Mouse (Mus musculus) kidney, embryonic 14.5 days (tissue): Measurements from ENCODE around the gene Hps6. TPM values are rescaled to one million over a fixed set of nuclear protein-coding genes. Genes with fewer than 3 reads are reported as not detected.

ENCODE experiments used
- ATAC-seq: fragments of 200-750 bp; cut with Nextera tagmentation; 2 replicates; pipeline ENCODE4 v1.8.0; 2017; ENCODE audit warnings: moderate number of reproducible peaks, mild to moderate bottlenecking, moderate TSS enrichment, moderate library complexity; ENCODE audit not compliant: low FRiP score, low TSS enrichment
- H3K27ac ChIP-seq: fragments of 300-500 bp; sonication (generic); 2 replicates; pipeline ENCODE4 v1.5.1; 2014; ENCODE audit warnings: low read depth, mild to moderate bottlenecking, low read length, moderate library complexity, mixed read lengths
- H3K27me3 ChIP-seq: fragments of 300-500 bp; sonication (generic); 2 replicates; pipeline ENCODE4 v1.6.1; 2014; ENCODE audit warnings: mild to moderate bottlenecking, low read length; ENCODE audit not compliant: control insufficient read depth, insufficient read depth
- H3K36me3 ChIP-seq: fragments of 300-500 bp; sonication (generic); 2 replicates; pipeline ENCODE4 v1.6.1; 2014; ENCODE audit warnings: low read length, mixed read lengths; ENCODE audit not compliant: control insufficient read depth, insufficient read depth
- H3K4me1 ChIP-seq: fragments of 300-500 bp; sonication (generic); 2 replicates; pipeline ENCODE4 v1.6.1; 2014; ENCODE audit warnings: low read length, mixed read lengths; ENCODE audit not compliant: control insufficient read depth, insufficient read depth
- H3K4me2 ChIP-seq: fragments of 300-500 bp; sonication (generic); replicated peaks from 2 replicates; pipeline ENCODE4 v1.6.1; 2014; ENCODE audit warnings: low read depth, mild to moderate bottlenecking, low read length
- H3K4me3 ChIP-seq: fragments of 300-500 bp; sonication (generic); 2 replicates; pipeline ENCODE4 v1.5.1; 2014; ENCODE audit warnings: mild to moderate bottlenecking, low read length
- H3K9ac ChIP-seq: fragments of 300-500 bp; sonication (generic); 2 replicates; pipeline ENCODE4 v1.6.1; 2014; ENCODE audit warnings: low read depth, mild to moderate bottlenecking, low read length, moderate library complexity
- H3K9me3 ChIP-seq: fragments of 300-500 bp; sonication (generic); 2 replicates; pipeline ENCODE4 v1.6.1; 2016; ENCODE audit warnings: low read length; ENCODE audit not compliant: control insufficient read depth
- WGBS: fragments of 180-500 bp; shearing (Covaris S2); extraction: QIAGEN DNeasy Blood & Tissue Kit; methylation state at CpG from one replicate; pipeline ENCODE4 v1.1.7; 2014; 5-methylcytosine and 5-hydroxymethylcytosine counted together
- polyA plus RNA-seq: library from polyadenylated mRNA; unstranded; fragments of >200 nt; fragmentation: Nextera tagmentation; extraction: Ambion mirVana; gene quantifications from 2 replicates; pipeline ENCODE4 v1.2.1, GENCODE M21; 2014

Gene Hps6
- polyA plus RNA-seq, 1 experiment from 2014 or later: 4.2 TPM

DNA sequence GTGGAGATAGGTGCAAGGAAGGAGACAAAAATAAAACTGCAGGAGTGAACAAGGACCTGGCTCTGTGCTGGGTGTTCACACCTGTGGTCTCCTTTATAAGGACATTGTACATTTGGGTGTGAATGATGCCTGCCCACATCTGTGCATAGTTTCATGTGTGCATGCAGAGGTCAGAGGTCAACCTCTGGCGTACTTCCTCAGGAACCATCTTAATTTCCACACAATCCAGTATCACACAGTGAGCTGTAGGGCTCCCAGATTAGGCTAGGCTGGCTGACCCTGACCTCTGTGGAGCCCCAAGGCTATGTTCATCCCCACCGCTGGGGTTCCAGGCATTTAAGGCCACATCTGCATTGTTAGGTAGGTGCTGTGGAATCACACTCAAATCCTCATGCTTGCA is 44.1 kb downstream of the Hps6 start:
- 66% methylated on average over 2 of the region's 2 CpGs for WGBS
- Histone ChIP-seq H3K9me3 (no peaks in the 10 kb centered on the region), H3K36me3 (no peaks in the 10 kb centered on the region), H3K9ac (no peak overlapping the region), H3K27me3 (no peaks in the 10 kb centered on the region), H3K27ac (no peak overlapping the region), H3K4me2 (no peak overlapping the region), H3K4me3 (no peak overlapping the region), H3K4me1 (peaks cover 30% of the 10 kb centered on the region)
- no peak for ATAC-seq

GRCm38 (mm10) chr19:46049129-46049528 is 45.8 kb downstream of the Hps6 start:
- H3K4me2 ChIP-seq: no peak overlapping the region
- no peaks in the 10 kb centered on the region for H3K27me3 ChIP-seq
- H3K27ac ChIP-seq: no peak overlapping the region
- H3K4me1 ChIP-seq: peaks cover 13% of the 10 kb centered on the region; the same call in 1 of the 2 replicates
- WGBS: 73% methylated on average over 4 of the region's 4 CpGs
- H3K9ac ChIP-seq: no peak overlapping the region
- H3K36me3 ChIP-seq: no peaks in the 10 kb centered on the region
- no peaks in the 10 kb centered on the region for H3K9me3 ChIP-seq
- H3K4me3 ChIP-seq: no peak overlapping the region
- no peak for ATAC-seq

GRCm38 (mm10) chr19:46050462-46050861 is 47.2 kb downstream of the Hps6 start:
- Histone ChIP-seq H3K4me1 (peaks cover 12% of the 10 kb centered on the region; the same call in 1 of the 2 replicates), H3K4me2 (no peak overlapping the region), H3K36me3 (no peaks in the 10 kb centered on the region), H3K9me3 (no peaks in the 10 kb centered on the region), H3K4me3 (no peak overlapping the region), H3K27ac (no peak overlapping the region), H3K27me3 (no peaks in the 10 kb centered on the region), H3K9ac (no peak overlapping the region)
- ATAC-seq: no peak
- 71% methylated on average over 2 of the region's 2 CpGs for WGBS

Other genes starting within 250 kb of the Hps6 start
- 46.3 and 67.8 TPM in 2 replicates for gene Mgea5, start 219.7 kb upstream of the Hps6 start, polyA plus RNA-seq
- 1.4 and 2.0 TPM in 2 replicates for gene Kcnip2, start 187.4 kb upstream of the Hps6 start, polyA plus RNA-seq
- gene Armh3, start 5.0 kb upstream of the Hps6 start, polyA plus RNA-seq: 9.0 and 17.0 TPM in 2 replicates
- 39.5 and 54.4 TPM in 2 replicates for gene Pprc1, start 41.4 kb downstream of the Hps6 start, polyA plus RNA-seq
- gene Ldb1, start 41.7 kb downstream of the Hps6 start, polyA plus RNA-seq: 79.6 and 97.2 TPM in 2 replicates
- gene Nolc1, start 72.4 kb downstream of the Hps6 start, polyA plus RNA-seq: 80.6 and 114 TPM in 2 replicates
- not detected in 2 replicates for gene Elovl3, start 128.4 kb downstream of the Hps6 start, polyA plus RNA-seq
- gene Pitx3, start 144.8 kb downstream of the Hps6 start, polyA plus RNA-seq: not detected in 2 replicates
- gene Gbf1, start 149.0 kb downstream of the Hps6 start, polyA plus RNA-seq: 29.0 and 50.3 TPM in 2 replicates